Mouse (Mus musculus): ENCODE measurements around the gene Mecom.

DNA sequence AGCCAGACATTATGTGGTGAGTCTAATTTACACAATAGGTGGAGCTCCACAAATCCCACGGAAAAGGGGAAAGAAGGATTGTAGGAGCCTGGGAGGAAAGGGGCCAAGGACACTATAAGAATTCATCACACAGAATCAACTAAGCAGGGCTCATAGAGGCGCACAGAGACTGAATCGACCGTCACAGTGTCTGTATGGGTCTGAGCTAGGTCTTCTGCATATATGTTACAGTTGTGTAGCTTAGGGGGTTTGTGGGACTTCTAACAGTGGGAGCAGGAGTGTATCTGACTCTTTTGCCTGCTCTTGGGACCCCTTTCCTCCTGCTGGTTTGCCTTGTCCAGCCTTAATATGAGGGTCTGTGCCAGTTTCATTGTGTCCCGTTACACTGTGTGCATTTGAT, 123.8 kb downstream of the Mecom start:
- TF ChIP-seq ZNF384 (IDR thresholded peaks at IDR 0.05; ENCODE audit: low read depth, low read length), result no peak
- no peak for TF ChIP-seq CHD2 (IDR thresholded peaks at IDR 0.05; ENCODE audit: low read depth, low read length)
- TF ChIP-seq HCFC1 (IDR thresholded peaks at IDR 0.05; ENCODE audit: borderline replicate concordance, insufficient read depth, low read length), result no peak
